Mouse (Mus musculus): Measurements from ENCODE around the gene Phf5a. TPM values are rescaled to one million over a fixed set of nuclear protein-coding genes. Genes with fewer than 3 reads are reported as not detected.
"Not testable (repeated sequence)": the region's sequence is repeated elsewhere in the genome, so short reads cannot be mapped to it uniquely, and the experiment has no call there.

The Phf5a gene
- 10 to 100 TPM; 35.3 to 40.3 TPM for total RNA-seq (2021)
- long read RNA-seq, experiment 1, transcript Phf5a-201 (4 exons, 1,663 nt) = major isoform, 91 of 101 reads
- long read RNA-seq, experiment 1, partial matches to known transcripts = 1 of 101 reads
- long read RNA-seq, experiment 1, other reads (novel, unspliced or antisense) = 9 of 101 reads
- long read RNA-seq, experiment 2, transcript Phf5a-201 (4 exons, 1,663 nt) = major isoform, 49 of 54 reads
- long read RNA-seq, experiment 2, partial matches to known transcripts = 0 of 54 reads
- long read RNA-seq, experiment 2, other reads (novel, unspliced or antisense) = 5 of 54 reads

GRCm38 (mm10) chr15:81871604-81872261 is at the start of gene Phf5a:
Phf5a (minus strand) TSS chr15:81871911.
- peak; percentile 81 for DNase-seq

- DNase-seq = no peak
Observed at GRCm38 (mm10) chr15:81921255-81921654, 49.5 kb upstream of the Phf5a start.

GRCm38 (mm10) chr15:81920546-81921217 is 49.0 kb upstream of the Phf5a start:
- no peak for DNase-seq

- no peak for DNase-seq
Observed at GRCm38 (mm10) chr15:81919062-81919461, 47.4 kb upstream of the Phf5a start.

- DNase-seq = no peak
Observed at GRCm38 (mm10) chr15:81917621-81918463, 46.1 kb upstream of the Phf5a start.

GRCm38 (mm10) chr15:81917201-81917600 is 45.5 kb upstream of the Phf5a start:
- no peak for DNase-seq

GRCm38 (mm10) chr15:81915663-81916062 is 44.0 kb upstream of the Phf5a start:
- DNase-seq = no peak

GRCm38 (mm10) chr15:81914668-81915067 is 43.0 kb upstream of the Phf5a start:
- no peak for DNase-seq

GRCm38 (mm10) chr15:81912498-81912897 is 40.8 kb upstream of the Phf5a start:
- DNase-seq = peak; percentile 66

GRCm38 (mm10) chr15:81908767-81909166 is 37.1 kb upstream of the Phf5a start:
- DNase-seq = not testable (repeated sequence)

GRCm38 (mm10) chr15:81907953-81908352 is 36.2 kb upstream of the Phf5a start:
- no peak for DNase-seq

- DNase-seq = no peak
Observed at GRCm38 (mm10) chr15:81904939-81905338, 33.2 kb upstream of the Phf5a start.

- DNase-seq = no peak
Observed at GRCm38 (mm10) chr15:81898751-81899150, 27.0 kb upstream of the Phf5a start.

GRCm38 (mm10) chr15:81897607-81898285 is 26.0 kb upstream of the Phf5a start:
- no peak for DNase-seq

GRCm38 (mm10) chr15:81896407-81896806 is 24.7 kb upstream of the Phf5a start:
- no peak for DNase-seq

GRCm38 (mm10) chr15:81894002-81894401 is 22.3 kb upstream of the Phf5a start:
- DNase-seq = no peak

GRCm38 (mm10) chr15:81891822-81892580 is 20.3 kb upstream of the Phf5a start:
- no peak for DNase-seq

- no peak for DNase-seq
Observed at GRCm38 (mm10) chr15:81891140-81891802, 19.6 kb upstream of the Phf5a start.

- peak; percentile 72 for DNase-seq
Observed at GRCm38 (mm10) chr15:81889175-81889574, 17.5 kb upstream of the Phf5a start.
